Mouse (Mus musculus) cerebellum, adult 9-11 months (tissue): ENCODE measurements around the gene Wfdc10.
A peak's percentile ranks its signal among the peaks of the same experiment; 100 is the strongest.
"Not testable (repeated sequence)": the region's sequence is repeated elsewhere in the genome, so short reads cannot be mapped to it uniquely, and the experiment has no call there.

Experiments used
- DNase-seq: peaks from one replicate; pipeline ENCODE4 v3.0.0; 2022

Wfdc10 gene

DNA sequence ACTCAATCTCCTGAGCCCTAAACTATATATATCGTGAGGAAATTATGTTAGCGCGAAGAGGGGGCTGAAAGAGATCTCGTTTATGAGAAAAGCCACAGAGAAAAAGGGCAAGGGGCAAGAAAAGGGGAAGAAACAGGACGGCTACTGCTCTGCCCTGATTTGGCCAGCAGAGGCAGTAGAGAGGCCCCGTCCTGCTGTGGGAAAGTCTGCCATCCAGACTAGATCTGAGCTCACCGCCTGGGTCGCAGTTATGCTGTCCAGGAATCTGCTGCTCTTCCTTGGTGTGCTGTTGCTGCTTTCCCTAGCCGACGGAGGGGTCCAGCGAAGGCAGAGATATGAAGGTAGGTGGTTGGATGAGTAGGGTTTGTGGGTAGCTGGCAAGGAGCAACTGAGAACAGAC is at the start of gene Wfdc10:
Wfdc10 (plus strand) TSS at position 189 of the 400 bp plus-strand sequence.
- DNase-seq = no peak

- DNase-seq = no peak
Measured at GRCm38 (mm10) chr2:164608781-164609180, 47.1 kb upstream of the Wfdc10 start.

DNA sequence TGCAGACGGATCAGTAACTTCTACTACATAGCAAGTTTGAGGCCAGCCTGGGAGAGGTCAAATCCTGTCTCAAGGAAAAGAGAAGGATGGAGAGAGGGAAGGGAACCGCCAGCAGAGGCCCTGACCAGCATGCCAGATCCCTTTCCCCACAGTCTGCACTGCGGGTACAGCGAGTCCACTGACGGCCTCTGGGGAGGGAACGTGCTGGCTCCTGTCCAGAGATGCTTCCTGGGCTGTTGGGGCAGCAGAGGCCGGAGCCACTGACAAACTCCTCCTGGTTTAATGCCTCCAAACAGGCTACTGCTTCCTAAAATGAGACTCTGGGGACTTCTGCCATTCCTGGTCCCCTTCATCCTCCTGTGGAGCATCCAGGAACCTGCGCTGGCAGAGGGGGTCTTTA is 42.4 kb upstream of the Wfdc10 start, which contains the start of the genes Wfdc6b and Wfdc8:
Wfdc6b (plus strand) TSS at position 52 of the 400 bp plus-strand sequence.
Wfdc8 (minus strand) TSS at position 156 of the 400 bp plus-strand sequence.
- DNase-seq = not testable (repeated sequence)

- DNase-seq = no peak
Measured at GRCm38 (mm10) chr2:164615386-164615785, 40.5 kb upstream of the Wfdc10 start.

GRCm38 (mm10) chr2:164619050-164619449 is 36.8 kb upstream of the Wfdc10 start:
- DNase-seq = no peak

GRCm38 (mm10) chr2:164621775-164622174 is 34.1 kb upstream of the Wfdc10 start:
- no peak for DNase-seq

GRCm38 (mm10) chr2:164635266-164635665 is 20.6 kb upstream of the Wfdc10 start:
- DNase-seq = no peak

DNA sequence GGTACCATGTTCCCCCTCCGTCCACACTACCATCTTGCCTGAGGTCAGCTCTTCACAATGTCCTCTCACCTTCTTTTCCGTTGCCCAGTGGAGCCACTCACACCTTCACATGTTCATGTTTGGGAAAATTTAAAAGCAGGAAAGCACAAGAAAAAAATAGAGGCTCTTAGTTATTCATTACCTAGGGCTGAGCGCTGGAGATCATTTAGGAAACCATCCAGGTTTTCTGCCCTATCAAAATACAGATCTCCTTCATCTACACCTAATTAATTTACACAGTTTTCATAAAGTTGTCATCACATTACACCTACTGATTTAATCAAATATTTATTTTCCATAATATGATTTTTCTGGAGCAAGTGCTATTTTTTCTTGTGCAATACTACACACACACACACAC is 17.1 kb upstream of the Wfdc10 start, which contains the start of gene Wfdc16:
Wfdc16 (minus strand) TSS at position 101 of the 400 bp plus-strand sequence.
- DNase-seq = no peak

- DNase-seq = no peak
Measured at GRCm38 (mm10) chr2:164641129-164641528, 14.7 kb upstream of the Wfdc10 start.

- DNase-seq = no peak
Measured at GRCm38 (mm10) chr2:164641881-164642673, 13.8 kb upstream of the Wfdc10 start.

- no peak for DNase-seq
Measured at GRCm38 (mm10) chr2:164656483-164656882, 637 bp downstream of the Wfdc10 start, which contains the start of gene Wfdc9. Gene Wfdc9, minus strand, starts transcription at chr2:164656583.

GRCm38 (mm10) chr2:164664851-164665250 is 9.0 kb downstream of the Wfdc10 start:
- DNase-seq = no peak

GRCm38 (mm10) chr2:164670261-164670660 is 14.4 kb downstream of the Wfdc10 start:
- DNase-seq = no peak

DNA sequence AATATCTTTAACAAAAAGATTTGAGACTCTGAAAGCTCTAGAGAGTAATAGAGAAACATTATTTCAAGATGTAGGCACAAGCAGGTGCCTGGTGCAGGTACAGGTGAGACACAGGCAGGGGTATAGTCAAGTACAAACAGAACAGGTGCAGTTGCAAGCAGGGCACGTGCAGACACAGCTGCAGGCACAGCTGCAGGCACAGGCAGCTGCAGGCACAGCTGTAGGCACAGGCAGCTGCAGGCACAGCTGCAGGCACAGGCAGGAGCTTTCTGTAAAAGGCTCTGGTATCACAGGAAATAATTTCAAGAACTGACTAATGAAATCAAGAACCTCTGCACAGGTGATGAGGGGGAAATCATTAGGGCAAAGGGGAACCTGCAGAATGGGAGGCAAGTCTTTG is 15.1 kb downstream of the Wfdc10 start:
- DNase-seq = no peak

- no peak for DNase-seq
Measured at GRCm38 (mm10) chr2:164673987-164674386, 18.1 kb downstream of the Wfdc10 start, which contains the start of gene Wfdc11. Gene Wfdc11, minus strand, starts transcription at chr2:164674087.

GRCm38 (mm10) chr2:164676103-164676502 is 20.3 kb downstream of the Wfdc10 start:
- DNase-seq = no peak

DNA sequence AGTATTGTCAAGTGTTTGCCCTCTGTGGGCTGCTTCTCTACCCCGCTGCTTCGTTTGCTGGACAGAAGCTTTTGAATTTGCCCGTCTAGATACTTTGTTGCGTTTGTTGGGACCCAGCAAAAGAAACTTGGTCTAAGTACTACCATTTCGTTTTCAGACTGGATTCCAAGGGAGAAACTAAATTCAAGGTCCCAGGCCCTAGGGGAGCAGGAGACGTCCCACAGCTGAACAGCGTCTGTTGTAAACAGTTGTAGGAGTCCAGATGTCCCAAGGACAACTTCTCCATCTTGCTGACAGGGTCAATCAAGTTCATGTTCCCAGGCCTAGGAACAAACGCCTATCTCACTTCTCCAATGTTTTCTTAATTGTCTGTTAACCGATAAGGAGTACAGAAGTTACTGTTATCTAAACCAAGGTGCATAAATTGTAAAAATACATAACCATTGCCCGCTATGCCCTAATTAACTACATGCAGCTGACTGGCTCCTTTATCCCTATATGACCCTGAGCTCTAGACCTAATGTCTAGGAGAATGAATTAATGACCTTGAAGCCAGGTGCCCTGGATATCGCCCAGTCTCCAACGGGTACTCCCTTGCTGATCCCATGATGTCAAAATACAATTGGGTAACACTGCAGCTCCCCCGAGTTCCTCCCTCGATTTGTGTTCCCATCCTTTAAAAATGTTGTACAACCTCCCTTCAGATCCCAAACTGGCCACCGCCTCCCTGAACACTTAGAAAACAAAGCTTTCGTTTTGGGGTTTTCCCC is 21.3 kb downstream of the Wfdc10 start:
- no peak for DNase-seq

DNA sequence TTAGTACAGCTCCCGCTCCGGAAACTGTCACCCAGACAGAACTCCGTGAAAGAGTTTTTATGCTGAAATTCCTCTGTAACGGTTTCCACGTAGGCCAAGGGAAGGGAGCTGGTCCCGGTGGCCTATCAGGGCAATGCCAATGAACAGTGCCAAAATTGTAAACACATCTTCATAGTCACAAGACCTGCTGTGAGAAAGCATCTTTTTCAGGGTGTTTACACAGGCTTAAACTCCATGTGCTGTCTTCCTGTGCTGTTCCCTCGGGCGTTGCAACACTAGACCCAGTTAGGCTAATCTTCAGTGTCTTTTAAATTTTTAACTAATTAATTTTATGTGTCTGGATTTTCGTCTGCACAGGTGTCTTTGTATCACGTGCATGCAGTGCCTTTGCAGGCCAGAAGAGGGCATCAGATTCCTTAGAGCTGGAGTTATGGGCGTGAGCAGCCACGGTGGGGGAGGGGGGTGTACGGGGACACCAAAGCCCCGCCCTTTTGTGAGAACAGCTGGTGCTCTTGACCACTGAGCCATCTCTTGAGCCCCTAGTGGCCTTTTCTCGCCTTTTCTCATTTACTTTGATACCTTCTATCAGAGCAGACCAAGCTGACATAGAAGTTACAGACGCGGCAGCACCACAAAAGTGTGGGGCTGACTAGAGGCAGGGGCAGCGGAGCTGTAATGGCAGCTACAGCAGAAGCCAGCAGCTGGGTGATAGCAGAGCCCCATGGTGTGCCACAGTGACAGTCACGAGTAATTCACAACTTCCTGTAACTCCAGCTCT is 23.2 kb downstream of the Wfdc10 start:
- DNase-seq = peak; percentile 31

DNA sequence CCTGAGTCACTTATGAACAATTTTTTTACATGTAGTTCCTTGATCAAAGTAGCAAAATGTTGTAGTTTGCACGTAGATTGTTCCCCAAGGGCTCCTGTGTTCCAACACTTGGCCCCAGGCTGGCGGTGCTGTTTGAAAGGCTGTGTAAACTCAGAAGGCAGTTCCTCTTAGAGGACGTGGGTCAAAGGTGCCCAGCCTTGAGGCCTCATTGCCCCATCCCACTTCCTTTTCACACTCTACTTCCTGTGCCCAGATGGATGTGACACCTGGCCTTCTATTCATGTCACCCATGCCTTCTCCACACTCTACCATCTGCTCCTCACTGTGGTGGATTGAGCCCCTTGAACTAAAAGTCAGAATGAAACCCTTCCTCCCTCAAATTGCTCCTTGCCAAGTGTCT is 24.1 kb downstream of the Wfdc10 start:
- DNase-seq = no peak

GRCm38 (mm10) chr2:164684807-164685206 is 29.0 kb downstream of the Wfdc10 start, which contains the start of gene Wfdc13:
Gene Wfdc13, plus strand, starts transcription at chr2:164685107.
- DNase-seq = no peak

DNA sequence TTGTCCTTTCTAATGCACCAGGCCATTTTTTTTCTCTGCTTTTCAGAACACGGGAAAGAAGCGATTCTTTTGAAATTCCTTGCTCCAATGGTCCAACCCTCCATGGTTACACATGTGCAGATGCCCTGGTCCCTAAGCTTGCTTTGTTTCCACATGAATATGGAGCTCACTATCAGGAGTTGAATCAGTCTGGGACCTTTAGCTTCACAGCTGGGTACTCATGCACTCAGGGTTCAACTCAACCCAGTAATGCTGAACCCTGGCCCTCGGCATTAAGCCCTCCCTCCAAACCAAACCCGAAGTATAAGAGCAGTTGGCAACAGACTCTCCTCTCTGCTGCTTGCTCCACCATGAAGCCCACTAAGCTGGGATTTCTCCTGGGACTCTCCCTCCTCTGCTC is 42.4 kb downstream of the Wfdc10 start, which contains the start of gene Spint4:
Spint4 (plus strand) TSS at position 301 of the 400 bp plus-strand sequence.
- DNase-seq = no peak

GRCm38 (mm10) chr2:164700959-164701358 is 45.1 kb downstream of the Wfdc10 start:
- no peak for DNase-seq

DNA sequence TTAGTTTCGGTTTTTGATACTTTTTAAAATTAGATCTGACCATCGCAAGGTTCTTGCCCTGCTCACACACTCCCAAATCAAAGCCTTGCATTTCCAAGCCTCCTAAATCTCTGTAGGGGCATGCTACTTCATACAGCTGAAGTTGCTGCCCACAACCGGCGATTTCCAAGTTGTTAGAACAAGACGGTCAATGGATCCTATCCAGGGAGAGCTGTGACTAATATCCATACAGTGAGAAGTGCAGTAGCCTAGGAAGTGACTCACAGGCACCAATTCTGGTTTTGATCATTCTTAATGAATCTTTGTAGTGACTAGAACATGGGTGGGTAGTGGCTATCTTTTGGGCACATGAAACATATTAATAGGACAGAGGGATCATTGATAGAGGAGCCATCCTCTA is 45.9 kb downstream of the Wfdc10 start:
- DNase-seq = no peak
